Mouse (Mus musculus) ES-E14 (cell line): ENCODE results near the gene Pacsin1. TPM values are rescaled to one million over a fixed set of nuclear protein-coding genes. Genes with fewer than 3 reads are reported as not detected.
A peak's percentile ranks its signal among the peaks of the same experiment; 100 is the strongest.

ENCODE experiments used
- DNase-seq: peaks from one replicate; pipeline ENCODE4 v3.0.0-alpha.2; 2013; ENCODE audit warnings: low read depth, low spot score
- H3K27ac ChIP-seq: 2 replicates; pipeline ENCODE4 v1.5.1; 2012; ENCODE audit warnings: low read depth, mild to moderate bottlenecking, low read length, moderate library complexity, mixed read lengths; ENCODE audit not compliant: poor library complexity, insufficient read depth, severe bottlenecking
- H3K36me3 ChIP-seq: 2 replicates; pipeline ENCODE4 v1.6.1; 2012; ENCODE audit warnings: mild to moderate bottlenecking, low read length, moderate library complexity, mixed read lengths; ENCODE audit not compliant: control insufficient read depth, poor library complexity, insufficient read depth, severe bottlenecking
- H3K4me1 ChIP-seq, 2 experiments: fragments of 150-350 bp in 1 of 2; sonication (generic) in 1 of 2; 2 replicates each; pipeline ENCODE4 v1.6.1; 2012; ENCODE audit warnings: low read length in 2 of 2, mild to moderate bottlenecking in 1 of 2, mixed read lengths in 1 of 2; ENCODE audit not compliant: control insufficient read depth in 2 of 2, insufficient read depth in 2 of 2, poor library complexity in 1 of 2
- H3K4me3 ChIP-seq, 2 experiments: fragments of 150-350 bp in 1 of 2; sonication (generic) in 1 of 2; 2 replicates each; pipeline ENCODE4 v1.5.1; 2012; ENCODE audit warnings: low read length in 2 of 2, low read depth in 1 of 2, mild to moderate bottlenecking in 1 of 2, mixed read lengths in 1 of 2; ENCODE audit not compliant: insufficient read depth in 1 of 2, poor library complexity in 1 of 2, severe bottlenecking in 1 of 2
- H3K9ac ChIP-seq: 2 replicates; pipeline ENCODE4 v1.6.1; 2012; ENCODE audit warnings: low read depth, mild to moderate bottlenecking, low read length, mixed read lengths; ENCODE audit not compliant: poor library complexity, insufficient read depth, severe bottlenecking
- H3K9me3 ChIP-seq: fragments of 150-350 bp; sonication (generic); 2 replicates; pipeline ENCODE4 v1.6.1; 2012; ENCODE audit warnings: low read depth, mild to moderate bottlenecking, low read length; ENCODE audit not compliant: control insufficient read depth, insufficient read depth
- CHD2 ChIP-seq: IDR thresholded peaks from 2 replicates; pipeline ENCODE4 v1.6.1; 2014; ENCODE audit warnings: mild to moderate bottlenecking, low read depth, low read length, inconsistent platforms
- HCFC1 ChIP-seq: IDR thresholded peaks from 2 replicates; pipeline ENCODE4 v1.6.1; 2012; ENCODE audit warnings: low read length, inconsistent platforms, borderline replicate concordance; ENCODE audit not compliant: insufficient read depth
- MAFK ChIP-seq: IDR thresholded peaks from 2 replicates; pipeline ENCODE4 v1.6.1; 2014; ENCODE audit warnings: mild to moderate bottlenecking, low read depth, low read length, inconsistent platforms; ENCODE audit not compliant: insufficient read depth
- ZC3H11A ChIP-seq: IDR thresholded peaks from 2 replicates; pipeline ENCODE4 v1.6.1; 2012; ENCODE audit warnings: low read depth, mild to moderate bottlenecking, inconsistent platforms, low read length, borderline replicate concordance
- ZNF384 ChIP-seq: IDR thresholded peaks from 2 replicates; pipeline ENCODE4 v1.6.1; 2012; ENCODE audit warnings: low read depth, low read length, inconsistent platforms
- in situ Hi-C, 2 experiments: fragments of 600-800 bp; cut with MboI; formaldehyde crosslinking; loops; one replicate each; pipeline ENCODE4 v1.15.1; 2025; ENCODE audit warnings: low sequenced_read_pairs in 2 of 2, inconsistent platforms in 1 of 2; ENCODE audit not compliant: unreplicated experiment in 2 of 2
- total RNA-seq: library from RNA; depleted of rRNA; stranded (reverse); fragments of 300-350 nt; gene quantifications from 2 replicates; pipeline ENCODE4 v1.2.3, GENCODE M21; 2012

The Pacsin1 gene
- total RNA-seq, 1 experiment: 7.9 TPM

GRCm38 (mm10) chr17:27678924-27679813 is 23.9 kb downstream of the Pacsin1 start:
- H3K4me1 ChIP-seq: peaks cover 2 to 20% of the 10 kb centered on the region in 2 experiments; a peak in 3 of 4 replicates
- H3K27ac ChIP-seq: no peak overlapping the region
- no peak for TF ChIP-seq HCFC1
- no peak for TF ChIP-seq ZNF384
- no peak for TF ChIP-seq ZC3H11A
- no peak for TF ChIP-seq MAFK
- no peak for TF ChIP-seq CHD2
- no peaks in the 10 kb centered on the region for H3K9me3 ChIP-seq
- H3K4me3 ChIP-seq: no peak overlapping the region
- in situ Hi-C loops: no loop called here
- H3K9ac ChIP-seq: no peak overlapping the region
- H3K36me3 ChIP-seq: no peaks in the 10 kb centered on the region
- DNase-seq: no peak

- in situ Hi-C loops: no loop called here
- DNase-seq: no peak
- H3K9me3 ChIP-seq: no peaks in the 10 kb centered on the region
- no peak overlapping the region for H3K27ac ChIP-seq
- H3K9ac ChIP-seq: 0 out of 2 replicates have a peak overlapping the region, but pooled peaks have one; percentile 6
- H3K4me3 ChIP-seq: peak overlapping the region; percentile 64 to 65
- H3K4me1 ChIP-seq: peaks cover 0 to 15% of the 10 kb centered on the region in 2 experiments; a peak in 2 of 4 replicates
- no peaks in the 10 kb centered on the region for H3K36me3 ChIP-seq
- TF ChIP-seq ZNF384: no peak
- TF ChIP-seq CHD2: no peak
- TF ChIP-seq MAFK: no peak
- TF ChIP-seq HCFC1: no peak
- no peak for TF ChIP-seq ZC3H11A
Measured at GRCm38 (mm10) chr17:27684886-27685549, 29.7 kb downstream of the Pacsin1 start.

GRCm38 (mm10) chr17:27685550-27685913 is 30.2 kb downstream of the Pacsin1 start:
- no peak overlapping the region for H3K9ac ChIP-seq
- DNase-seq: no peak
- no peak overlapping the region for H3K27ac ChIP-seq
- H3K4me1 ChIP-seq: peaks cover 0 to 15% of the 10 kb centered on the region in 2 experiments; a peak in 2 of 4 replicates
- in situ Hi-C loops: no loop called here
- no peaks in the 10 kb centered on the region for H3K36me3 ChIP-seq
- H3K9me3 ChIP-seq: no peaks in the 10 kb centered on the region
- peak overlapping the region; percentile 64 to 65 for H3K4me3 ChIP-seq
- TF ChIP-seq ZC3H11A (no peak), CHD2 (no peak), MAFK (no peak), HCFC1 (no peak)

GRCm38 (mm10) chr17:27686395-27686794 is 31.1 kb downstream of the Pacsin1 start:
- Histone ChIP-seq H3K4me3 (no peak overlapping the region), H3K9ac (no peak overlapping the region), H3K9me3 (no peaks in the 10 kb centered on the region), H3K36me3 (no peaks in the 10 kb centered on the region), H3K27ac (no peak overlapping the region), H3K4me1 (peaks cover 0 to 15% of the 10 kb centered on the region in 2 experiments; a peak in 2 of 4 replicates)
- TF ChIP-seq ZNF384 (no peak), CHD2 (no peak), MAFK (no peak), ZC3H11A (no peak), HCFC1 (no peak)
- in situ Hi-C loops: no loop called here
- no peak for DNase-seq
